Mouse (Mus musculus): Measurements from ENCODE around the gene Clybl.

DNA sequence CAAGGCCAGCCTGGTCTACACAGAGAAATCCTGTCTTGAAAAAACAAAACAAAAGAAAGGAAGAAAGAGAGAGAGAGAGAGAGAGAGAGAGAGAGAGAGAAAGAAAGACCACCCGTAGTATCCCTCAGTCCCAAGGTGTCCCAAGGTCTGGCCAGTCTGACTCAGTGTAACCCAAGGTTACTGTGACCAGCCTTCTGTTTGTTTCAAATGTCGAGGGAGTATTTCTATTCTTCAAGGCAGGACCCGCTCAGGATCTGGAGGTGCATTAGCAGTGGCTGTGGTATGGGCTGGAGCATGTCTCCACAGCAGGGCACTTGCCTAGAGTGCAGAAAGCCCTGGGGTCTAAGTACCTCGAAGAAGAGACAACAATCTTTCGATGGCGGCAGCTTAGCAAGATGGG is 15.3 kb downstream of the Clybl start:
- TF ChIP-seq POLR2A (IDR thresholded peaks at IDR 0.05; ENCODE audit: borderline replicate concordance, control insufficient read depth, low read depth, low read length) (no peak), CTCF (IDR thresholded peaks at IDR 0.05; ENCODE audit: control insufficient read depth, insufficient read depth, low read length) (no peak)
